Mouse (Mus musculus): ENCODE data around the gene Zfp74.

DNA sequence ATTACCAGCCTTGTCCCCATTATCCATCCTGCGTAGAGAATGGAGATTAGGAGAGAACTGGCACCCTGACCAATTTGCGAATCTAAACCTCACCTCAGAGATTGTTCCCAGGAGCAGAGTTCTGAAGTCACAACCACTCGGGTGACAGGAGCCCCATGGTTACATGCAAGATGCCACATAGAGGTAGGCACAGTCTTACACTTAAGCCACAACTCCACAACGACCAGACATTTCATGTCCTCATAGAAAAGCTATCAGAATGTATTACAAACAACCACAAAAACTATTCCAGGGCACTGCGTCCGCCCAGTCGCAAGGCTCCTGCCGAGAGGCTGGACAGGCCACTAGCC, 29.4 kb upstream of the Zfp74 start:
- TF ChIP-seq POLR2A (IDR thresholded peaks at IDR 0.05; ENCODE audit: insufficient read depth, low read depth, low read length): no peak
- no peak for TF ChIP-seq CTCF (IDR thresholded peaks at IDR 0.05; ENCODE audit: insufficient read depth, low read depth, low read length)
